Comparison of ENCODE assay signal across 13 mouse cellular contexts in genomic region chr5:132030941-132031531, GRCm38 (mm10).
DNase-seq lines count a peak whose midpoint lies in the region; ATAC-seq and TF ChIP-seq lines count a peak whose summit lies in the region.
"Had no signal": no experiment of that assay in that cellular context is flagged by ENCODE, and none has a peak within 500 bp of the region (broad histone marks: within the 10 kb centered on the region; RNA-seq: fewer than 3 reads in every experiment).

No protein-coding gene starts in this region.

- H3K4me3 ChIP-seq in forebrain, embryonic 14.5 days (ENCODE audit: low read depth, low read length) = no peak overlapping the region
- H3K4me3 ChIP-seq in forebrain, embryonic 16.5 days (replicated peaks; ENCODE audit: low read length) = no peak overlapping the region
- H3K4me3 ChIP-seq in midbrain, embryonic 11.5 days (ENCODE audit: low read depth, low read length) = no peak overlapping the region
- H3K4me3 ChIP-seq in midbrain, embryonic 10.5 days = no peak overlapping the region
- H3K4me3 ChIP-seq in hindbrain, embryonic 15.5 days = no peak overlapping the region
- no peak overlapping the region for H3K4me3 ChIP-seq in stomach, postnatal 0 days (ENCODE audit: low read depth, low read length)
- H3K4me3 ChIP-seq: liver, embryonic 13.5 days had no signal

- no peaks in the 10 kb centered on the region for H3K9me3 ChIP-seq in forebrain, embryonic 14.5 days (replicated peaks; ENCODE audit: control insufficient read depth, low read length)
- H3K9me3 ChIP-seq in forebrain, embryonic 16.5 days (ENCODE audit: control insufficient read depth, low read length) = no peaks in the 10 kb centered on the region
- no peaks in the 10 kb centered on the region for H3K9me3 ChIP-seq in midbrain, embryonic 11.5 days (ENCODE audit: control insufficient read depth, low read length)
- no peaks in the 10 kb centered on the region for H3K9me3 ChIP-seq in midbrain, embryonic 10.5 days (replicated peaks)
- no peaks in the 10 kb centered on the region for H3K9me3 ChIP-seq in hindbrain, embryonic 15.5 days
- H3K9me3 ChIP-seq in stomach, postnatal 0 days (ENCODE audit: control insufficient read depth, low read length) = no peaks in the 10 kb centered on the region
- H3K9me3 ChIP-seq: liver, embryonic 13.5 days had no signal

- TF ChIP-seq CTCF in stomach, postnatal 0 days (IDR thresholded peaks at IDR 0.05; ENCODE audit: low read depth) = no peak

- no peaks in the 10 kb centered on the region for H3K27me3 ChIP-seq in forebrain, embryonic 14.5 days (replicated peaks; ENCODE audit: control insufficient read depth, insufficient read depth, low read length)
- H3K27me3 ChIP-seq in forebrain, embryonic 16.5 days (replicated peaks; ENCODE audit: control insufficient read depth, insufficient read depth, low read length) = no peaks in the 10 kb centered on the region
- H3K27me3 ChIP-seq in midbrain, embryonic 11.5 days (ENCODE audit: control insufficient read depth, insufficient read depth, low read length) = no peaks in the 10 kb centered on the region
- H3K27me3 ChIP-seq in midbrain, embryonic 10.5 days (ENCODE audit: low read depth, poor library complexity, severe bottlenecking) = no peaks in the 10 kb centered on the region
- H3K27me3 ChIP-seq in hindbrain, embryonic 15.5 days = no peaks in the 10 kb centered on the region
- H3K27me3 ChIP-seq in stomach, postnatal 0 days (ENCODE audit: control insufficient read depth, insufficient read depth, low read length) = no peaks in the 10 kb centered on the region
- H3K27me3 ChIP-seq: liver, embryonic 13.5 days had no signal

- H3K36me3 ChIP-seq in forebrain, embryonic 14.5 days (ENCODE audit: control insufficient read depth, insufficient read depth, low read length) = no peaks in the 10 kb centered on the region
- no peaks in the 10 kb centered on the region for H3K36me3 ChIP-seq in forebrain, embryonic 16.5 days (ENCODE audit: control insufficient read depth, insufficient read depth)
- H3K36me3 ChIP-seq in midbrain, embryonic 11.5 days (ENCODE audit: control insufficient read depth, insufficient read depth, low read length) = no peaks in the 10 kb centered on the region
- 0 out of 2 replicates have a peak, but pooled peaks cover 2% of the 10 kb centered on the region for H3K36me3 ChIP-seq in midbrain, embryonic 10.5 days
- H3K36me3 ChIP-seq in hindbrain, embryonic 15.5 days = no peaks in the 10 kb centered on the region
- no peaks in the 10 kb centered on the region for H3K36me3 ChIP-seq in stomach, postnatal 0 days (ENCODE audit: control insufficient read depth, insufficient read depth, low read length)
- H3K36me3 ChIP-seq: liver, embryonic 13.5 days had no signal

- H3K27ac ChIP-seq in forebrain, embryonic 14.5 days (ENCODE audit: low read depth, low read length) = peak overlapping the region; percentile 59; the same call in 1 of the 2 replicates
- no peak overlapping the region for H3K27ac ChIP-seq in forebrain, embryonic 16.5 days (ENCODE audit: low read length)
- H3K27ac ChIP-seq in midbrain, embryonic 11.5 days (ENCODE audit: low read depth, low read length) = no peak overlapping the region
- H3K27ac ChIP-seq in midbrain, embryonic 10.5 days (replicated peaks) = no peak overlapping the region
- H3K27ac ChIP-seq in hindbrain, embryonic 15.5 days (replicated peaks) = peak overlapping the region; percentile 53; the same call in 1 of the 2 replicates
- H3K27ac ChIP-seq in stomach, postnatal 0 days (replicated peaks) = no peak overlapping the region
- H3K27ac ChIP-seq: liver, embryonic 13.5 days had no signal

- H3K9ac ChIP-seq in forebrain, embryonic 14.5 days (ENCODE audit: low read length) = peak overlapping the region; percentile 29; the same call in 1 of the 2 replicates
- no peak overlapping the region for H3K9ac ChIP-seq in forebrain, embryonic 16.5 days (replicated peaks; ENCODE audit: low read depth, low read length)
- no peak overlapping the region for H3K9ac ChIP-seq in midbrain, embryonic 11.5 days (ENCODE audit: low read length)
- no peak overlapping the region for H3K9ac ChIP-seq in hindbrain, embryonic 15.5 days
- H3K9ac ChIP-seq in stomach, postnatal 0 days (ENCODE audit: low read length) = no peak overlapping the region
- H3K9ac ChIP-seq: liver, embryonic 13.5 days had no signal

- peaks cover 34% of the 10 kb centered on the region for H3K4me1 ChIP-seq in forebrain, embryonic 14.5 days (ENCODE audit: control insufficient read depth, insufficient read depth, low read length)
- H3K4me1 ChIP-seq in forebrain, embryonic 16.5 days (replicated peaks; ENCODE audit: control insufficient read depth, insufficient read depth, low read length) = peaks cover 46% of the 10 kb centered on the region
- peaks cover 6% of the 10 kb centered on the region; the same call in 1 of the 2 replicates for H3K4me1 ChIP-seq in midbrain, embryonic 11.5 days (ENCODE audit: control insufficient read depth, insufficient read depth, low read length)
- H3K4me1 ChIP-seq in midbrain, embryonic 10.5 days = peaks cover 16% of the 10 kb centered on the region
- peaks cover 41% of the 10 kb centered on the region for H3K4me1 ChIP-seq in hindbrain, embryonic 15.5 days (replicated peaks)
- H3K4me1 ChIP-seq in stomach, postnatal 0 days (replicated peaks; ENCODE audit: control insufficient read depth, insufficient read depth) = no peaks in the 10 kb centered on the region
- H3K4me1 ChIP-seq: liver, embryonic 13.5 days had no signal

- WGBS in forebrain, embryonic 14.5 days = 23% methylated on average over 15 of the region's 15 CpGs
- 26% methylated on average over 15 of the region's 15 CpGs for WGBS in forebrain, embryonic 16.5 days
- WGBS in midbrain, embryonic 11.5 days = 84% methylated on average over 15 of the region's 15 CpGs
- WGBS in midbrain, embryonic 10.5 days = 83% methylated on average over 15 of the region's 15 CpGs
- 31% methylated on average over 15 of the region's 15 CpGs for WGBS in hindbrain, embryonic 15.5 days
- WGBS in stomach, postnatal 0 days = 56% methylated on average over 15 of the region's 15 CpGs

- peak; percentile 84 for DNase-seq in forebrain, embryonic 14.5 days (ENCODE audit: low spot score)
- peak; percentile 81 for DNase-seq in midbrain, embryonic 11.5 days (ENCODE audit: low spot score, missing footprints)
- no peak for DNase-seq in midbrain, embryonic 10.5 days (ENCODE audit: low spot score)
- peak; percentile 53 for DNase-seq in retina, postnatal 1 day
- no peak for DNase-seq in stomach, postnatal 0 days (ENCODE audit: low spot score)
- DNase-seq in frontal cortex, postnatal 10 days (ENCODE audit: low spot score in 2 of 2) = no peak
- DNase-seq: cerebellum, adult 2 months; gastrocnemius, postnatal 25 days; kidney, adult 8-10 months; liver, embryonic 13.5 days; thymus, postnatal 14 days had no signal

- peak; percentile 33 for ATAC-seq in forebrain, embryonic 14.5 days
- no peak for ATAC-seq in forebrain, embryonic 16.5 days
- no peak for ATAC-seq in midbrain, embryonic 11.5 days (ENCODE audit: low FRiP score)
- peak; percentile 43; the same call in 1 of the 2 replicates for ATAC-seq in hindbrain, embryonic 15.5 days (ENCODE audit: low FRiP score, low read depth)
- ATAC-seq in stomach, postnatal 0 days (ENCODE audit: low FRiP score, low TSS enrichment) = no peak

- no peak overlapping the region for H3K4me2 ChIP-seq in forebrain, embryonic 14.5 days (ENCODE audit: low read length)
- no peak overlapping the region for H3K4me2 ChIP-seq in forebrain, embryonic 16.5 days (ENCODE audit: low read length)
- no peak overlapping the region for H3K4me2 ChIP-seq in midbrain, embryonic 11.5 days
- H3K4me2 ChIP-seq in hindbrain, embryonic 15.5 days = no peak overlapping the region
- no peak overlapping the region for H3K4me2 ChIP-seq in stomach, postnatal 0 days (replicated peaks; ENCODE audit: low read depth)
- H3K4me2 ChIP-seq: liver, embryonic 13.5 days had no signal

- no peak for TF ChIP-seq EP300 in stomach, postnatal 0 days (optimal IDR thresholded peaks at IDR 0.05)

Comparison
In these comparisons a context has a peak if more than half of its experiments do, and no peak if none do; other contexts are left out.
1. ATAC-seq: peak in forebrain, embryonic 14.5 days (single experiment) and hindbrain, embryonic 15.5 days (single experiment); none in forebrain, embryonic 16.5 days (single experiment), midbrain, embryonic 11.5 days (single experiment) and stomach, postnatal 0 days (single experiment).
2. DNase-seq: peak in forebrain, embryonic 14.5 days (single experiment), midbrain, embryonic 11.5 days (single experiment) and retina, postnatal 1 day (single experiment); none in midbrain, embryonic 10.5 days (single experiment), stomach, postnatal 0 days (single experiment) and frontal cortex, postnatal 10 days (0 of 2).
3. H3K27ac ChIP-seq: peak in forebrain, embryonic 14.5 days (single experiment) and hindbrain, embryonic 15.5 days (single experiment); none in forebrain, embryonic 16.5 days (single experiment), midbrain, embryonic 11.5 days (single experiment), midbrain, embryonic 10.5 days (single experiment) and stomach, postnatal 0 days (single experiment).